Mouse (Mus musculus): Measurements from ENCODE around the gene Zfp362. TPM values are rescaled to one million over a fixed set of nuclear protein-coding genes. Genes with fewer than 3 reads are reported as not detected.
A peak's percentile ranks its signal among the peaks of the same experiment; 100 is the strongest.

Zfp362 gene
- polyA plus RNA-seq, 1 experiment from 2014 or later, result 44.0 TPM

- Histone ChIP-seq H3K27me3 (no peaks in the 10 kb centered on the region), H3K36me3 (no peaks in the 10 kb centered on the region), H3K4me2 (replicated peaks) (no peak overlapping the region), H3K4me1 (replicated peaks) (no peaks in the 10 kb centered on the region), H3K27ac (no peak overlapping the region), H3K9me3 (no peaks in the 10 kb centered on the region), H3K9ac (replicated peaks) (no peak overlapping the region), H3K4me3 (replicated peaks) (no peak overlapping the region)
- 69% methylated on average over 3 of the region's 3 CpGs for WGBS
- no peak for ATAC-seq
Measured at GRCm38 (mm10) chr4:128824131-128824530, 18.3 kb upstream of the Zfp362 start.

GRCm38 (mm10) chr4:128820568-128820967 lies 14.7 kb upstream of the Zfp362 start:
- WGBS, result 72% methylated on average over 12 of the region's 12 CpGs
- no peak for ATAC-seq

GRCm38 (mm10) chr4:128817011-128817410 lies 11.2 kb upstream of the Zfp362 start:
- Histone ChIP-seq H3K4me3 (replicated peaks) (no peak overlapping the region), H3K9ac (replicated peaks) (no peak overlapping the region), H3K4me2 (replicated peaks) (no peak overlapping the region), H3K27me3 (no peaks in the 10 kb centered on the region), H3K4me1 (replicated peaks) (peaks cover 12% of the 10 kb centered on the region), H3K36me3 (no peaks in the 10 kb centered on the region), H3K27ac (no peak overlapping the region), H3K9me3 (no peaks in the 10 kb centered on the region)
- WGBS, result 69% methylated on average over 7 of the region's 7 CpGs
- ATAC-seq, result no peak

More at GRCm38 (mm10) chr4:128820568-128820967, 14.7 kb upstream of the Zfp362 start:
- H3K9ac ChIP-seq (replicated peaks), result no peak overlapping the region
- no peaks in the 10 kb centered on the region for H3K9me3 ChIP-seq
- H3K4me2 ChIP-seq (replicated peaks), result no peak overlapping the region
- no peaks in the 10 kb centered on the region for H3K36me3 ChIP-seq
- 0 out of 2 replicates have a peak, but pooled peaks cover 4% of the 10 kb centered on the region for H3K4me1 ChIP-seq (replicated peaks)
- no peaks in the 10 kb centered on the region for H3K27me3 ChIP-seq
- no peak overlapping the region for H3K4me3 ChIP-seq (replicated peaks)
- H3K27ac ChIP-seq, result no peak overlapping the region

- Histone ChIP-seq H3K9ac (replicated peaks) (peak overlapping the region; percentile 68), H3K9me3 (no peaks in the 10 kb centered on the region), H3K4me2 (replicated peaks) (peak overlapping the region; percentile 67), H3K4me3 (replicated peaks) (peak overlapping the region; percentile 48), H3K27me3 (no peaks in the 10 kb centered on the region), H3K36me3 (no peaks in the 10 kb centered on the region), H3K4me1 (replicated peaks) (peaks cover 21% of the 10 kb centered on the region), H3K27ac (peak overlapping the region; percentile 46)
- WGBS, result 13% methylated on average over 16 of the region's 16 CpGs
- peak; percentile 92 for ATAC-seq
Measured at GRCm38 (mm10) chr4:128811382-128812056, 5.7 kb upstream of the Zfp362 start.

- Histone ChIP-seq H3K9ac (replicated peaks) (peak overlapping the region; percentile 97), H3K4me1 (replicated peaks) (peaks cover 42% of the 10 kb centered on the region), H3K4me2 (replicated peaks) (peak overlapping the region; percentile 99), H3K9me3 (no peaks in the 10 kb centered on the region), H3K27ac (peak overlapping the region; percentile 97), H3K4me3 (replicated peaks) (peak overlapping the region; percentile 89), H3K27me3 (no peaks in the 10 kb centered on the region), H3K36me3 (no peaks in the 10 kb centered on the region)
- ATAC-seq, result peak; percentile 66
- WGBS, result under 1% methylated on average over 15 of the region's 15 CpGs
Measured at GRCm38 (mm10) chr4:128806827-128807179, 958 bp upstream of the Zfp362 start.

GRCm38 (mm10) chr4:128805150-128806042 lies 449 bp downstream of the Zfp362 start:
- H3K9me3 ChIP-seq, result no peaks in the 10 kb centered on the region
- WGBS, result under 1% methylated on average over 73 of the region's 74 CpGs

GRCm38 (mm10) chr4:128804426-128805149 lies 1.3 kb downstream of the Zfp362 start:
- 5% methylated on average over 6 of the region's 6 CpGs for WGBS
- peak overlapping the region; percentile 97 for H3K9ac ChIP-seq (replicated peaks)
- H3K27ac ChIP-seq, result peak overlapping the region; percentile 97
- H3K4me3 ChIP-seq (replicated peaks), result peak overlapping the region; percentile 89
- peak overlapping the region; percentile 99 for H3K4me2 ChIP-seq (replicated peaks)
- H3K4me1 ChIP-seq (replicated peaks), result peaks cover 60% of the 10 kb centered on the region
- ATAC-seq, result no peak
- H3K9me3 ChIP-seq, result no peaks in the 10 kb centered on the region
- no peaks in the 10 kb centered on the region for H3K36me3 ChIP-seq
- H3K27me3 ChIP-seq, result no peaks in the 10 kb centered on the region

More at GRCm38 (mm10) chr4:128805150-128806042, 449 bp downstream of the Zfp362 start:
- Histone ChIP-seq H3K4me1 (replicated peaks) (peaks cover 52% of the 10 kb centered on the region), H3K4me3 (replicated peaks) (peak overlapping the region; percentile 89), H3K27ac (peak overlapping the region; percentile 97), H3K9ac (replicated peaks) (peak overlapping the region; percentile 97), H3K36me3 (no peaks in the 10 kb centered on the region), H3K27me3 (no peaks in the 10 kb centered on the region), H3K4me2 (replicated peaks) (peak overlapping the region; percentile 99)
- peak; percentile 8; the same call in 1 of the 2 replicates for ATAC-seq

GRCm38 (mm10) chr4:128803569-128803968 lies 2.3 kb downstream of the Zfp362 start:
- Histone ChIP-seq H3K27me3 (no peaks in the 10 kb centered on the region), H3K36me3 (no peaks in the 10 kb centered on the region), H3K9ac (replicated peaks) (peak overlapping the region; percentile 97), H3K4me2 (replicated peaks) (peak overlapping the region; percentile 99), H3K27ac (no peak overlapping the region), H3K4me3 (replicated peaks) (peak overlapping the region; percentile 89), H3K9me3 (no peaks in the 10 kb centered on the region), H3K4me1 (replicated peaks) (peaks cover 70% of the 10 kb centered on the region)
- ATAC-seq, result no peak
- 56% methylated on average over 5 of the region's 5 CpGs for WGBS

GRCm38 (mm10) chr4:128801675-128802465 lies 4.0 kb downstream of the Zfp362 start:
- Histone ChIP-seq H3K27me3 (no peaks in the 10 kb centered on the region), H3K27ac (no peak overlapping the region), H3K36me3 (no peaks in the 10 kb centered on the region), H3K4me1 (replicated peaks) (peaks cover 82% of the 10 kb centered on the region), H3K4me2 (replicated peaks) (no peak overlapping the region), H3K4me3 (replicated peaks) (no peak overlapping the region), H3K9me3 (no peaks in the 10 kb centered on the region), H3K9ac (replicated peaks) (no peak overlapping the region)
- WGBS, result 78% methylated on average over 9 of the region's 9 CpGs
- ATAC-seq, result no peak

GRCm38 (mm10) chr4:128796788-128797187 lies 9.1 kb downstream of the Zfp362 start:
- H3K9ac ChIP-seq (replicated peaks), result no peak overlapping the region
- 58% methylated on average over 8 of the region's 8 CpGs for WGBS
- H3K4me1 ChIP-seq (replicated peaks), result peaks cover 65% of the 10 kb centered on the region
- H3K36me3 ChIP-seq, result peaks cover 7% of the 10 kb centered on the region; the same call in 1 of the 2 replicates
- ATAC-seq, result no peak
- H3K9me3 ChIP-seq, result no peaks in the 10 kb centered on the region
- no peak overlapping the region for H3K4me2 ChIP-seq (replicated peaks)
- peak overlapping the region; percentile 35; the same call in 1 of the 2 replicates for H3K27ac ChIP-seq
- no peak overlapping the region for H3K4me3 ChIP-seq (replicated peaks)
- no peaks in the 10 kb centered on the region for H3K27me3 ChIP-seq

GRCm38 (mm10) chr4:128795596-128795995 lies 10.2 kb downstream of the Zfp362 start:
- Histone ChIP-seq H3K9me3 (no peaks in the 10 kb centered on the region), H3K27ac (no peak overlapping the region), H3K36me3 (peaks cover 12% of the 10 kb centered on the region; the same call in 1 of the 2 replicates), H3K9ac (replicated peaks) (no peak overlapping the region), H3K4me3 (replicated peaks) (no peak overlapping the region), H3K4me1 (replicated peaks) (peaks cover 63% of the 10 kb centered on the region), H3K4me2 (replicated peaks) (0 out of 2 replicates have a peak overlapping the region, but pooled peaks have one; percentile 15), H3K27me3 (no peaks in the 10 kb centered on the region)
- WGBS, result 3% methylated on average over 9 of the region's 9 CpGs
- ATAC-seq, result 0 out of 2 replicates have a peak, but pooled peaks have one; percentile 37

Measured in midbrain, embryonic 13.5 days (tissue).